Mouse (Mus musculus): ENCODE measurements at regions not wholly inside any gene's neighbourhood (a gene's known extent, or its start where the extent isn't known, plus 50 kb on each side); places are given as distances from the start of the nearest gene placed in this dataset.
A peak's percentile ranks its signal among the peaks of the same experiment; 100 is the strongest.

- peaks cover 5% of the 10 kb centered on the region for H3K27me3 ChIP-seq
- ChIA-PET CTCF (no interaction called here), POLR2A (no interaction called here)
- in situ Hi-C loops (cut with MboI; ENCODE audit: low pct_unique_long_range_greater_than_20kb): no loop called here
- no peak for ATAC-seq
- no peak for DNase-seq (ENCODE audit: low read depth, low spot score)
- no peak for TF ChIP-seq CTCF (IDR thresholded peaks at IDR 0.05)
These were observed 316.2 kb upstream of the Kif2a start for GRCm38 (mm10) chr13:107338111-107338510.

GRCm38 (mm10) chr13:107337111-107337510, 315.2 kb upstream of the Kif2a start:
- H3K27me3 ChIP-seq: peaks cover 5% of the 10 kb centered on the region
- in situ Hi-C loops (cut with MboI; ENCODE audit: low pct_unique_long_range_greater_than_20kb): no loop called here
- TF ChIP-seq CTCF (IDR thresholded peaks at IDR 0.05): no peak
- ATAC-seq (no peak), DNase-seq (ENCODE audit: low read depth, low spot score) (no peak)
- CTCF ChIA-PET: no interaction called here
- POLR2A ChIA-PET: no interaction called here

GRCm38 (mm10) chr13:107329348-107329747, 307.4 kb upstream of the Kif2a start:
- ChIA-PET CTCF (no interaction called here), POLR2A (no interaction called here)
- ATAC-seq (no peak), DNase-seq (ENCODE audit: low read depth, low spot score) (no peak)
- H3K27me3 ChIP-seq: no peaks in the 10 kb centered on the region
- in situ Hi-C loops (cut with MboI; ENCODE audit: low pct_unique_long_range_greater_than_20kb): loop anchor here (5.0 to 10.0 kb wide), 4 partner anchors 565 to 1005 kb away; partner anchors contain the start of genes Ercc8, Ndufaf2 and Smim15
- no peak for TF ChIP-seq CTCF (IDR thresholded peaks at IDR 0.05)

- DNase-seq (ENCODE audit: low read depth, low spot score) (peak; percentile 10), ATAC-seq (no peak)
- peak; percentile 95 for TF ChIP-seq CTCF (IDR thresholded peaks at IDR 0.05)
- ChIA-PET CTCF (interaction anchor here (0.7 to 1.5 kb wide), 5 partner anchors 10 to 829 kb away, joined by 3 to 5 read pairs (median 3); no protein-coding TSS in a partner anchor), POLR2A (no interaction called here)
- in situ Hi-C loops (cut with MboI; ENCODE audit: low pct_unique_long_range_greater_than_20kb): loop anchor here (5.0 to 10.0 kb wide), 4 partner anchors 569 to 1009 kb away; partner anchors contain the start of genes Ercc8, Ndufaf2 and Smim15
- peaks cover 13% of the 10 kb centered on the region for H3K27me3 ChIP-seq
These were observed 304.0 kb upstream of the Kif2a start for GRCm38 (mm10) chr13:107325707-107326495.

- no peak for TF ChIP-seq CTCF (IDR thresholded peaks at IDR 0.05)
- no peak for DNase-seq (ENCODE audit: low read depth, low spot score)
- CTCF ChIA-PET: interaction anchor here (1.5 kb wide), 1 partner anchor 10 kb away, joined by 4 read pairs; no protein-coding TSS in a partner anchor
- no peak for ATAC-seq
- H3K27me3 ChIP-seq: peaks cover 40% of the 10 kb centered on the region
- in situ Hi-C loops (cut with MboI; ENCODE audit: low pct_unique_long_range_greater_than_20kb): no loop called here
- POLR2A ChIA-PET: interaction anchor here (0.7 kb wide), 1 partner anchor 281 kb away, joined by 3 read pairs; no protein-coding TSS in a partner anchor
These were observed 292.8 kb upstream of the Kif2a start for GRCm38 (mm10) chr13:107314746-107315145.

GRCm38 (mm10) chr13:107308958-107309639, 287.2 kb upstream of the Kif2a start:
- in situ Hi-C loops (cut with MboI; ENCODE audit: low pct_unique_long_range_greater_than_20kb): no loop called here
- ChIA-PET CTCF (no interaction called here), POLR2A (no interaction called here)

GRCm38 (mm10) chr13:107308404-107308803, 286.5 kb upstream of the Kif2a start:
- in situ Hi-C loops (cut with MboI; ENCODE audit: low pct_unique_long_range_greater_than_20kb): no loop called here
- POLR2A ChIA-PET: no interaction called here
- H3K27me3 ChIP-seq: peaks cover 41% of the 10 kb centered on the region
- ATAC-seq (no peak), DNase-seq (ENCODE audit: low read depth, low spot score) (no peak)
- no peak for TF ChIP-seq CTCF (IDR thresholded peaks at IDR 0.05)
- CTCF ChIA-PET: no interaction called here

More at GRCm38 (mm10) chr13:107308958-107309639, 287.2 kb upstream of the Kif2a start:
- DNase-seq (ENCODE audit: low read depth, low spot score) (no peak), ATAC-seq (no peak)
- peaks cover 35% of the 10 kb centered on the region for H3K27me3 ChIP-seq
- no peak for TF ChIP-seq CTCF (IDR thresholded peaks at IDR 0.05)

GRCm38 (mm10) chr13:107306958-107307357, 285.0 kb upstream of the Kif2a start:
- DNase-seq (ENCODE audit: low read depth, low spot score) (no peak), ATAC-seq (no peak)
- no peak for TF ChIP-seq CTCF (IDR thresholded peaks at IDR 0.05)
- peaks cover 33% of the 10 kb centered on the region for H3K27me3 ChIP-seq
- CTCF ChIA-PET: no interaction called here
- in situ Hi-C loops (cut with MboI; ENCODE audit: low pct_unique_long_range_greater_than_20kb): no loop called here
- POLR2A ChIA-PET: no interaction called here

- POLR2A ChIA-PET: no interaction called here
- in situ Hi-C loops (cut with MboI; ENCODE audit: low pct_unique_long_range_greater_than_20kb): no loop called here
- TF ChIP-seq CTCF (IDR thresholded peaks at IDR 0.05): no peak
- ATAC-seq (no peak), DNase-seq (ENCODE audit: low read depth, low spot score) (no peak)
- peaks cover 26% of the 10 kb centered on the region for H3K27me3 ChIP-seq
- CTCF ChIA-PET: no interaction called here
These were observed 284.3 kb upstream of the Kif2a start for GRCm38 (mm10) chr13:107306232-107306631.

GRCm38 (mm10) chr13:107305738-107306137, 283.8 kb upstream of the Kif2a start:
- no peak for ATAC-seq
- ChIA-PET POLR2A (no interaction called here), CTCF (no interaction called here)
- TF ChIP-seq CTCF (IDR thresholded peaks at IDR 0.05): no peak
- peaks cover 22% of the 10 kb centered on the region for H3K27me3 ChIP-seq
- DNase-seq (ENCODE audit: low read depth, low spot score): no peak
- in situ Hi-C loops (cut with MboI; ENCODE audit: low pct_unique_long_range_greater_than_20kb): no loop called here

GRCm38 (mm10) chr13:107303878-107304277, 282.0 kb upstream of the Kif2a start:
- in situ Hi-C loops (cut with MboI; ENCODE audit: low pct_unique_long_range_greater_than_20kb): no loop called here
- TF ChIP-seq CTCF (IDR thresholded peaks at IDR 0.05): no peak
- POLR2A ChIA-PET: no interaction called here
- peaks cover 18% of the 10 kb centered on the region for H3K27me3 ChIP-seq
- ATAC-seq (no peak), DNase-seq (ENCODE audit: low read depth, low spot score) (no peak)
- CTCF ChIA-PET: no interaction called here
